Mouse (Mus musculus) cerebellum, adult 8-10 months (tissue): ENCODE measurements at regions not wholly inside any gene's neighbourhood (a gene's known extent, or its start where the extent isn't known, plus 50 kb on each side); places are given as distances from the start of the nearest gene placed in this dataset.

Source experiments
- DNase-seq: peaks from one replicate; pipeline ENCODE4 v3.0.0; 2022

DNA sequence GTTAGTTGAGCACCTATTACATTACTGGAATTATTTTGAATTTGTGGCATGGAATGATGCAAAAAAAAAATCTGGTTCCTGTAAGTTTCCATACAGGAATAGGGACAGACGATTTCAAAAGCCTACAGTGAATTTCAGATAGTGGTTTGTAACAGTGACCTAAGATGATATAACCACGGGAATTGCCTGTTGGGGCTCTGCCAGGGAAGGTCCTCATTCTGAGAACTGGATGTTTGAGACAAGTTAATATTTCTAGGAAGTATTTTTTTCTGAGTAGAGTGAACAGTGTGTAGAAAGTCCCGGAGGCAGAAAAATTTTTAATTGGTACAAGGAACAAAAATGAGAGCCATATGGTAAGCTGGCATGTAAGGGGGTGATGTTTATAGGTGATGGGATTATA is 171.3 kb upstream of the Prickle1 start:
- no peak for DNase-seq

DNA sequence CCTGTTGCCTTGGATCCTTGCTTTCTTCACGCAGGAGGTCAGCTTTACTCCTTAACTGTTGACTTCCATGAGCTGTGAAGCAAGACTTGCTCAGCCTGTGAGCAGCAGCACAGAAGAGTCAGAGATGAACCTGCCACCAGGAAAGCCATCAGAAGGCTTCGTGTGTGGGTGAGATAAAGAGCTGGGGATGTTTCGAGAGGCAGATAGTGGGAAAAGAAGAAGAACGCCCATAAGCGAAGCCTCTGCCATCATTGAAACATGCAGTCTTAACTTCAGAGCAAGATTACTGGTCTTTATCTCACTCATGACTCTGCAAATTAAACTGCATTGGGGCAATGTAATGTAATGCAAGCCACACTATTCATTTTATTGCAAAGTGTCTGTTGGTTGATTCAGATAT is 167.4 kb upstream of the Prickle1 start:
- no peak for DNase-seq

DNA sequence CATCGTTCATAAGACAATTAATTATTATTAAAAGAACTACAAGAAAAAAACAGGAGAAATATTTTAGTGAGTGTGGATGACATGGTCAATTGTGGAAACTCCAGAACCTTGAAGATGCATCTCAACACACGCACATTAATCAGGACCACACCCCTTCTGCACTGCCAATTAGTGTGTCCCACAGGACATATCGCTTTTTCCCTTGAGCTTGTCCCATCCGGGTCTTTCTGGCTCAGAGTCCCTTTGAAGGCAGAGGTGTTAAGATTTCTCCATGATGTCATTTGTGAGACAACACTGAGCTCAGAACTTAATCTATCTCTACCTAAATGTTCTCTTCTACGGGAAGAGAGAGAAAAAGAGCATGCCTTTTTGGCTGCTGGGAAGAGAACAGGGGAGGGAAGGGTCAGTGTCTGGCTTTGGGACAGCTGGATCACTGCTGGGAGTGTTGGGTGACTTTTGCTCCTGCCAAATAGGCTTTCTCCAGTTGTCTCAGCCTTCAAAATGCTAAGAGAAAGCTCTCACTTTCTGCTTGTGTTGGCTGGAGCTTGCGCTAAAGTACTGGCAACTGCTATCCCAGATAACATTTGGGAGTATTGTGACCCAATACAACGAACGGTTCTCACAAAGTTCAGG is 162.6 kb upstream of the Prickle1 start:
- no peak for DNase-seq

DNA sequence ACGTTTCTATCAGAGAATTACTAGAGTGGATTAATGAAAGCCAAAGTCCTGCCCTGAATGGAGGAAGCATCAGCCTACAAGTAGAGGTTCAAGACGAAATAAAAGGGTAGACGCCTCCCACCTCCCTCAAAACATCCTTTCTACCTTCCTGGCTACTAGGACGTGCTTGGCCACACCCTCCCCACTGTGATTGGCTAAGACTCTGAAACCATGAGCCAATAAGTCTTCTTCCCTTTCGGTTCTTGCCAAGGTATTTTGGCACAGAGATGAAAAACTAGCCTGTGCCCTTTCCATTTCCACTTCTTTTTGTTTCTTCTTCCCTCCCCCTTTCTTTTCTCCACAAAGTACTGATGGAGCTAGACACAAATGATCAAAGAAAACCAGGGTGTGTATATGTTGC is 160.3 kb upstream of the Prickle1 start:
- DNase-seq: no peak

- DNase-seq: no peak
Observed at GRCm38 (mm10) chr15:93751817-93752216, 156.1 kb upstream of the Prickle1 start.

DNA sequence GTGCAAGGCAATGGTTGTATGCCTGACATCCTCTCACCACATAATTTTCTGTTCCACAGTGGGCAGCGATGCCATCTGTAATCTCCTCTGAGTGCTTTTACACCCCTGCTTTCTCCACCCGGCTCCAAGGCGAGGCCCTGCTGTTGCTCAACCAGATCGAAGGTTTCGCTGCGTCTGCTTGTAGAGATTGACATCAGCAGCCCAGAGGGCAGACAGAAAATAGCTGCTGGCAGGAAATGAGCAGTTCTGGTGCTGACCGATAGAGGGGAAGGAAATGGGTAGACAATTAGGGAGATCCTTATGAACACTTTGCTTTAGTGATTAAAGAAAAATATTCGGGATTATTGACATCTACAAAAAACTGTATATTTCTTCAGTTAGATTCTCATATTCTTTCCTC is 155.3 kb upstream of the Prickle1 start:
- no peak for DNase-seq

GRCm38 (mm10) chr15:93744191-93744945 is 148.7 kb upstream of the Prickle1 start:
- no peak for DNase-seq

- DNase-seq: no peak
Observed at GRCm38 (mm10) chr15:93733731-93734510, 138.2 kb upstream of the Prickle1 start.

DNA sequence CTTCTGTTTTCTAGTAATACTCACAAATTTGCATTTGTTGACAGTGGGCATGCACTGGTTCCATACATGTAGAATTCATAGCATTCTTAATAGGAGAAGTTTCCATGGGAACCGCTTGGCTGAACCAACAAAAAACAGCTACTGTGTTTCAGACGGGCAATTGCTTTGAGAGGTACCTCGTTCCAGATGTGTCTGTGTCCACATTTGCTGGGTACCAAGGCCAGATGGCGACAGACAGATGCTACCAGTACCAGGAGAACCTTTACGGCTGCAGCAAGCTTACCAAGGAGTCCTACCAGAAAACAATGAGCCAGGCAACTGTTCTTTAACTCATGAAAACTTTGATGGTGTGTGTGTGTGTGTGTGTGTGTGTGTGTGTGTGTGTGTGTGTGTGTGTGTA is 137.1 kb upstream of the Prickle1 start:
- DNase-seq: no peak

DNA sequence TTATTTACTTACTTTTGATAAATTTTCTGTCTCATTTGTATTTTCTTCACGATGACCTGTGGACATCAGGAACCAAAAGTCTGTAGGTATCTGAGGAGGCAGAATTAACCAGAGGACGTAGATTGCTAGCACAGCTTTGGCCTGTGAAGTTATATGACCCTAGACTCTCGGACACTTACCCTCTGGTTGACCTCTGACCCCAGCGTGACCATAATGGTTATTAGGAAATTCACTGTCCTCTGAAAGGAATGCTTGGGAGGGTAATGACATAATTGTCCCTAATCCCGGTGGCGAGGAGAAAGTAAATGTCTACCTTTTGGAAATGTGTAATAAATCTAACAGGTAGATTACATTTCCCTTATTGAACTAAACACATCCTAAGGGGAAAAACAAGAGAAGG is 135.5 kb upstream of the Prickle1 start:
- no peak for DNase-seq

GRCm38 (mm10) chr15:93715443-93715842 is 119.8 kb upstream of the Prickle1 start:
- DNase-seq: no peak

DNA sequence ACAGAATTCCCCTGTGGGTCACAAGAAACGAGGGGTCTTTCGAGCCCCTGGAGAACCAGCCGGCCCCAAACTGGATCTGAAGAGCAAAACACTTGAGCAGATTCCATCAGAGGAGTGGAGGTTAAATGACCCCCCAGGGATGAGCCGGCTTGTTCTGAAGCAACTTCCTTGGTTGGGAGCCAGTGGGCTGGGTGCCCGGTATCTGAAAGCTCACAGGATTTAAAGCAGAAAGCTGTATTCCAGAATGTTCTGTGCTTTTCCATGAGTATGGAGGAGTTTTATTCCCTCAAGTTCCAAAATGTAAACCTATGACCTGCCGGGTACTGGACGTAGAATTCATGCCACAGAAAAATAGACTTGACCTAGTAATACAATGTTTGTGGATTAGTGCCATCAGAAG is 117.7 kb upstream of the Prickle1 start:
- DNase-seq: no peak

- DNase-seq: no peak
Observed at GRCm38 (mm10) chr15:93712594-93712993, 116.9 kb upstream of the Prickle1 start.

- no peak for DNase-seq
Observed at GRCm38 (mm10) chr15:93711150-93711784, 115.6 kb upstream of the Prickle1 start.

- DNase-seq: no peak
Observed at GRCm38 (mm10) chr15:93710493-93711149, 114.9 kb upstream of the Prickle1 start.

DNA sequence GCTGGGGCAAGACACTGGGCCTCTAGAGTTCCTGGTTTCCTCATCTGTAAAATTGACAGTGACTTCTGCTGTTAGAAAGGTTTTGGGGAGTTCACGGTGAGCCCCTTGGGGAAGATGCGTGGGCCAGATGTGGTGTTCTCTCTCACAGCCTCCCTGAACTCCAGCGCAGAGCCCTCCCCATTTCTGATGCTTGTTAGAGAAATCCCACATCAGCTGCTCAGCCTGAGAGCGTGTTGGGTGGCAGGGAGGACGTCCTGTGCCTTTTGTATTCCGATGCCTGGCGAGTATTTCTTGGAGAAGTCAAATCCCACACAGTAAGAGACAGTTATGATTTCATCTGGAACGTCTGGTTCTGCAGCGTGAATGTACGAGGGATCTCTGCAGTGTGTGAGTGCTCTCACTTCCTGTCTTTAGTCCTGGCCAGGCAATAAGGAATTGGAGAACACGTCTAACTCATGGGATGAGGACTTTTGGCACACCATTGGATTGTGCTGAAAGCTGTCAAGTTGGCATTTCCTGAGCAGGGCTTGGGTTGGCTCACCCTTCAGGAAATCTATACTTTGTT is 110.8 kb upstream of the Prickle1 start:
- DNase-seq: no peak

- no peak for DNase-seq
Observed at GRCm38 (mm10) chr15:93705651-93706050, 110.0 kb upstream of the Prickle1 start.

GRCm38 (mm10) chr15:93705109-93705508 is 109.4 kb upstream of the Prickle1 start:
- DNase-seq: no peak

DNA sequence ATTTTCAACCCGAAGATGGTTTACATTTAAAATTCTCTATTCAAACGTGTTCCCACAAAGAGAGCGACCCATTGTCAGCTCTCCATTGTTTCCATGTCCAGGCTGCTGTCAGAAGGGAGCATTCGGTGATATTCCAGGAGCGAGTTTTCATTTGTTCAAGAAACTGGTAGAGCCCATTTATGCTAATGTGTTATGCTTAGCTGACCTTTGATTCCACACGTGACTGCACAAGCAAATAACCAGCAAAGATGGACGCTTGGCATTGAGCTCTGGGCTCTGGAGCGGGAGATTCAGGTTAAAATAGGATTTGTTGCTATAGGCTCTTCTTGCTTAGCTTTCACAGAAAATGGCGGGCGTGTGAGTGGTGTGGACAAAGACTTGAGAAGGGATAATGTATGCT is 105.3 kb upstream of the Prickle1 start:
- no peak for DNase-seq

- peak; percentile 9 for DNase-seq
Observed at GRCm38 (mm10) chr15:93699971-93700370, 104.3 kb upstream of the Prickle1 start.

- DNase-seq: no peak
Observed at GRCm38 (mm10) chr15:93698182-93698822, 102.6 kb upstream of the Prickle1 start.

- DNase-seq: no peak
Observed at GRCm38 (mm10) chr15:93690717-93691116, 95.0 kb upstream of the Prickle1 start.
